ENCODE assay signal across 8 mouse cellular contexts in the genomic region with DNA sequence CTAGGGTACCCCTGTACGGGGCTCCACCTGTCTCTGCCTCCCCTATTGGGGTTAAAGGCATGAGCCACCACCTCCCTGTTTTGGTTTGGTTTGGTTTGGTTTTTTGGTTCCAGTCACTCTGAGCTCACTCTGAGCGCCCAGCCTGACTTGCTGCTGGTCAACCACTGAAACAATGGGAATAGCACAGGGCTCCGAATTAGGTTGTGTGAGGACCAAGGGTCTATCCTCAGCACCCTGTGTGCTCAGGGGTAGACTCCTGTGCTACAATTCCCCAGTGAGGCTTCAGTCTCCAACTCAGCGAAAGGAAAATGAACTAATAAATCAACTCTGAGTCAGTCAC. TPM values are rescaled to one million over a fixed set of nuclear protein-coding genes. Genes with fewer than 3 reads are reported as not detected.
A peak's percentile ranks its signal among the peaks of the same experiment; 100 is the strongest.
DNase-seq lines count a peak whose midpoint lies in the region; ATAC-seq and TF ChIP-seq lines count a peak whose summit lies in the region.

No protein-coding gene starts in this region.

- intact Hi-C loops in left cerebral cortex, postnatal 14 days (cut with DNase I): no loop called here

- H3K27me3 ChIP-seq in heart, embryonic 10.5 days (ENCODE audit: insufficient read depth, poor library complexity, severe bottlenecking): no peaks in the 10 kb centered on the region
- H3K27me3 ChIP-seq in E14TG2a.4 (ENCODE audit: insufficient read depth, low read length): no peaks in the 10 kb centered on the region
- 0 out of 2 replicates have a peak, but pooled peaks cover 3% of the 10 kb centered on the region for H3K27me3 ChIP-seq in hindbrain, embryonic 10.5 days (ENCODE audit: insufficient read depth, poor library complexity, severe bottlenecking)
- no peaks in the 10 kb centered on the region for H3K27me3 ChIP-seq in midbrain, embryonic 11.5 days (ENCODE audit: control insufficient read depth, insufficient read depth, low read length)

- peak overlapping the region; percentile 79 for H3K4me2 ChIP-seq in midbrain, embryonic 11.5 days

- ATAC-seq in midbrain, embryonic 11.5 days (ENCODE audit: low FRiP score): peak; percentile 38; the same call in 1 of the 2 replicates
- no peak for ATAC-seq in erythroid progenitor cell, adult 5-6 weeks (replicated peaks; ENCODE audit: low FRiP score, poor library complexity, severe bottlenecking)

- H3K4me1 ChIP-seq in heart, embryonic 10.5 days: peaks cover 15% of the 10 kb centered on the region
- peaks cover 53% of the 10 kb centered on the region for H3K4me1 ChIP-seq in E14TG2a.4 (replicated peaks; ENCODE audit: low read depth, low read length)
- peaks cover 20% of the 10 kb centered on the region for H3K4me1 ChIP-seq in hindbrain, embryonic 10.5 days (replicated peaks)
- peaks cover 2% of the 10 kb centered on the region; the same call in 1 of the 2 replicates for H3K4me1 ChIP-seq in midbrain, embryonic 11.5 days (ENCODE audit: control insufficient read depth, insufficient read depth, low read length)

- peak overlapping the region; percentile 96 for H3K27ac ChIP-seq in heart, embryonic 10.5 days
- peak overlapping the region; percentile 91; the same call in 1 of the 2 replicates for H3K27ac ChIP-seq in hindbrain, embryonic 10.5 days
- no peak overlapping the region for H3K27ac ChIP-seq in midbrain, embryonic 11.5 days (ENCODE audit: low read depth, low read length)

- WGBS in heart, embryonic 10.5 days: 24% methylated on average over 4 of the region's 4 CpGs
- WGBS in hindbrain, embryonic 10.5 days: 38% methylated on average over 4 of the region's 4 CpGs
- WGBS in midbrain, embryonic 11.5 days: 24% methylated on average over 4 of the region's 4 CpGs

- H3K4me3 ChIP-seq in heart, embryonic 10.5 days: peak overlapping the region; percentile 92
- H3K4me3 ChIP-seq in E14TG2a.4 (replicated peaks; ENCODE audit: low read length): peak overlapping the region; percentile 83
- H3K4me3 ChIP-seq in hindbrain, embryonic 10.5 days: peak overlapping the region; percentile 82
- peak overlapping the region; percentile 62 for H3K4me3 ChIP-seq in midbrain, embryonic 11.5 days (ENCODE audit: low read depth, low read length)

- peak overlapping the region; percentile 73 for H3K9ac ChIP-seq in midbrain, embryonic 11.5 days (ENCODE audit: low read length)

- peaks cover 35% of the 10 kb centered on the region for H3K36me3 ChIP-seq in heart, embryonic 10.5 days
- H3K36me3 ChIP-seq in E14TG2a.4 (ENCODE audit: insufficient read depth, low read length): peaks cover 41% of the 10 kb centered on the region
- peaks cover 11% of the 10 kb centered on the region for H3K36me3 ChIP-seq in hindbrain, embryonic 10.5 days
- no peaks in the 10 kb centered on the region for H3K36me3 ChIP-seq in midbrain, embryonic 11.5 days (ENCODE audit: control insufficient read depth, insufficient read depth, low read length)

- TF ChIP-seq CTCF in E14TG2a.4 (conservative IDR thresholded peaks at IDR 0.05; ENCODE audit: low read length): no peak

- no peak for DNase-seq in heart, embryonic 10.5 days (ENCODE audit: low spot score)
- DNase-seq in heart, postnatal 4 days: no peak
- no peak for DNase-seq in hindbrain, embryonic 10.5 days (ENCODE audit: low spot score)
- DNase-seq in midbrain, embryonic 11.5 days (ENCODE audit: low spot score, missing footprints): no peak
- no peak for DNase-seq in spleen, postnatal 4 days (ENCODE audit: low spot score in 2 of 2)
- no peak for DNase-seq in left cerebral cortex, postnatal 14 days (ENCODE audit: low spot score in 2 of 2)

- H3K9me3 ChIP-seq in heart, embryonic 10.5 days: no peaks in the 10 kb centered on the region
- no peaks in the 10 kb centered on the region for H3K9me3 ChIP-seq in E14TG2a.4 (ENCODE audit: low read length)
- H3K9me3 ChIP-seq in hindbrain, embryonic 10.5 days: no peaks in the 10 kb centered on the region
- H3K9me3 ChIP-seq in midbrain, embryonic 11.5 days (ENCODE audit: control insufficient read depth, low read length): no peaks in the 10 kb centered on the region

RNA-seq across cellular contexts. Expression of a gene that starts 0.8 kb away (rescaled TPM):
- 12.9 and 15.0 TPM in 2 replicates for polyA plus RNA-seq in heart, embryonic 10.5 days (2016; fragmentation: Nextera tagmentation; extraction: Ambion mirVana)
- total RNA-seq in heart, postnatal 4 days (2021): 10 to 100 TPM; 25.7 to 28.3 TPM
- polyA plus RNA-seq in hindbrain, embryonic 10.5 days (2016; fragmentation: Nextera tagmentation; extraction: Ambion mirVana): 4.4 and 5.4 TPM in 2 replicates
- polyA plus RNA-seq in midbrain, embryonic 11.5 days (2014; fragmentation: Nextera tagmentation; extraction: Ambion mirVana): 2.8 and 3.0 TPM in 2 replicates
- 0.72 TPM in 1 of 2 replicates, not detected in the other for total RNA-seq in erythroid progenitor cell, adult 5-6 weeks (2015; ENCODE audit: low replicate concordance)
- 0.13 and 2.0 TPM in 2 replicates for total RNA-seq in erythroid progenitor cell, adult 5-6 weeks (2017; ENCODE audit: low replicate concordance)
- total RNA-seq in left cerebral cortex, postnatal 14 days (2021): 10 to 100 TPM; 10.1 to 11.4 TPM

RNA-seq across cellular contexts. Expression of a gene that starts 30.4 kb away (rescaled TPM):
- 1.3 and 2.1 TPM in 2 replicates for polyA plus RNA-seq in heart, embryonic 10.5 days (2016; fragmentation: Nextera tagmentation; extraction: Ambion mirVana)
- 1 to 10 TPM; 2.2 to 2.6 TPM for total RNA-seq in heart, postnatal 4 days (2021)
- 0.21 and 0.41 TPM in 2 replicates for polyA plus RNA-seq in hindbrain, embryonic 10.5 days (2016; fragmentation: Nextera tagmentation; extraction: Ambion mirVana)
- 0.20 TPM in 1 of 2 replicates, not detected in the other for polyA plus RNA-seq in midbrain, embryonic 11.5 days (2014; fragmentation: Nextera tagmentation; extraction: Ambion mirVana)
- not detected in 2 replicates for total RNA-seq in erythroid progenitor cell, adult 5-6 weeks (2015; ENCODE audit: low replicate concordance)
- total RNA-seq in erythroid progenitor cell, adult 5-6 weeks (2017; ENCODE audit: low replicate concordance): 2.4 TPM in 1 of 2 replicates, not detected in the other
- total RNA-seq in left cerebral cortex, postnatal 14 days (2021): not detected

RNA-seq across cellular contexts. Expression of a gene that starts 32.4 kb away (rescaled TPM):
- polyA plus RNA-seq in heart, embryonic 10.5 days (2016; fragmentation: Nextera tagmentation; extraction: Ambion mirVana): not detected in 2 replicates
- total RNA-seq in heart, postnatal 4 days (2021): not detected
- not detected in 2 replicates for polyA plus RNA-seq in hindbrain, embryonic 10.5 days (2016; fragmentation: Nextera tagmentation; extraction: Ambion mirVana)
- polyA plus RNA-seq in midbrain, embryonic 11.5 days (2014; fragmentation: Nextera tagmentation; extraction: Ambion mirVana): not detected in 2 replicates
- total RNA-seq in erythroid progenitor cell, adult 5-6 weeks (2015; ENCODE audit: low replicate concordance): not detected in 2 replicates
- not detected in 2 replicates for total RNA-seq in erythroid progenitor cell, adult 5-6 weeks (2017; ENCODE audit: low replicate concordance)
- not detected for total RNA-seq in left cerebral cortex, postnatal 14 days (2021)

RNA-seq across cellular contexts. Expression of a gene that starts 45.1 kb away (rescaled TPM):
- polyA plus RNA-seq in heart, embryonic 10.5 days (2016; fragmentation: Nextera tagmentation; extraction: Ambion mirVana): not detected in 2 replicates
- not detected for total RNA-seq in heart, postnatal 4 days (2021)
- polyA plus RNA-seq in hindbrain, embryonic 10.5 days (2016; fragmentation: Nextera tagmentation; extraction: Ambion mirVana): not detected in 2 replicates
- polyA plus RNA-seq in midbrain, embryonic 11.5 days (2014; fragmentation: Nextera tagmentation; extraction: Ambion mirVana): not detected in 2 replicates
- not detected in 2 replicates for total RNA-seq in erythroid progenitor cell, adult 5-6 weeks (2015; ENCODE audit: low replicate concordance)
- not detected in 2 replicates for total RNA-seq in erythroid progenitor cell, adult 5-6 weeks (2017; ENCODE audit: low replicate concordance)
- total RNA-seq in left cerebral cortex, postnatal 14 days (2021): not detected

RNA-seq across cellular contexts. Expression of a gene that starts 59.0 kb away (rescaled TPM):
- 0.09 TPM in 1 of 2 replicates, not detected in the other for polyA plus RNA-seq in heart, embryonic 10.5 days (2016; fragmentation: Nextera tagmentation; extraction: Ambion mirVana)
- under 1 TPM in 1 of 2 experiments, not detected in 1; 0.38 TPM for total RNA-seq in heart, postnatal 4 days (2021)
- polyA plus RNA-seq in hindbrain, embryonic 10.5 days (2016; fragmentation: Nextera tagmentation; extraction: Ambion mirVana): not detected in 2 replicates
- polyA plus RNA-seq in midbrain, embryonic 11.5 days (2014; fragmentation: Nextera tagmentation; extraction: Ambion mirVana): not detected in 2 replicates
- total RNA-seq in erythroid progenitor cell, adult 5-6 weeks (2015; ENCODE audit: low replicate concordance): not detected in 2 replicates
- total RNA-seq in erythroid progenitor cell, adult 5-6 weeks (2017; ENCODE audit: low replicate concordance): not detected in 2 replicates
- total RNA-seq in left cerebral cortex, postnatal 14 days (2021): not detected
